In the genomic region with DNA sequence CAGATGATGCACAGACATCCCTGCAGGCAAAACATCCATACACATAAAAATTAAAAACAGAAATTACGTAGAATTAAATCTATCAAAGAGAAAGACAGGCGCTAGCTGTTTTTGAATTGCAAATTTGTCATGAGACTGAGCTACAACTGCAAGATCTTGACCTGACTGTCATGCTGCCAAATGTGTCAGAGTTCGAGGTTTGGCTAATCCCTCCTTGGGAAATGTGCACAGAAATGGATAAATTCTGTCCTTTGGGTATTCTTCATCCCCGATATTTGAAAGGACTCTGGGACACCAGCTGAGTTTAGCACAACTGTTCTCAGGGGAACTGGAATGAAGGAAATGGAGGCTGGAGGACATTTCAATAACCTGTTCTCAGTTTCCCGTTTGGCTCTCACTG, we compare ENCODE assay signal across 17 mouse cellular contexts. TPM values are rescaled to one million over a fixed set of nuclear protein-coding genes. Genes with fewer than 3 reads are reported as not detected.
DNase-seq lines count a peak whose midpoint lies in the region; ATAC-seq and TF ChIP-seq lines count a peak whose summit lies in the region.
"Had no signal": no experiment of that assay in that cellular context is flagged by ENCODE, and none has a peak within 500 bp of the region (broad histone marks: within the 10 kb centered on the region; RNA-seq: fewer than 3 reads in every experiment).

No protein-coding gene starts in this region.

- TF ChIP-seq CTCF in layer of hippocampus, adult 2 months (conservative IDR thresholded peaks at IDR 0.05) = no peak

- H3K4me2 ChIP-seq in intestine, embryonic 14.5 days (ENCODE audit: low read length) = no peak overlapping the region
- no peak overlapping the region for H3K4me2 ChIP-seq in stomach, embryonic 15.5 days
- H3K4me2 ChIP-seq in forebrain, embryonic 12.5 days = no peak overlapping the region
- H3K4me2 ChIP-seq: embryonic facial prominence, embryonic 12.5 days; forebrain, embryonic 13.5 days; midbrain, embryonic 11.5 days had no signal

- DNase-seq in adrenal gland, postnatal 25 days = peak; percentile 16
- no peak for DNase-seq in adrenal gland, adult 2 months
- no peak for DNase-seq in layer of hippocampus, adult 2 months (ENCODE audit: low spot score in 2 of 2)
- DNase-seq in layer of hippocampus, postnatal 14 days (ENCODE audit: low spot score in 2 of 2) = no peak
- DNase-seq in intestine, embryonic 14.5 days (ENCODE audit: low spot score) = no peak
- no peak for DNase-seq in gastrocnemius, postnatal 36 days
- DNase-seq: cerebellum, postnatal 36 days; gastrocnemius, postnatal 14 days; lung, adult 18-20 months; right cerebral cortex, postnatal 25 days; thymus, adult 18-20 months had no signal

- peak overlapping the region; percentile 28; the same call in 1 of the 2 replicates for H3K27ac ChIP-seq in layer of hippocampus, adult 2 months
- peak overlapping the region; percentile 52 for H3K27ac ChIP-seq in intestine, embryonic 14.5 days (ENCODE audit: low read depth)
- H3K27ac ChIP-seq in stomach, embryonic 15.5 days = peak overlapping the region; percentile 73
- no peak overlapping the region for H3K27ac ChIP-seq in forebrain, embryonic 12.5 days
- H3K27ac ChIP-seq: embryonic facial prominence, embryonic 12.5 days; forebrain, embryonic 13.5 days had no signal

- ATAC-seq in intestine, embryonic 14.5 days (replicated peaks; ENCODE audit: low FRiP score, low TSS enrichment, low read depth) = no peak
- no peak for ATAC-seq in stomach, embryonic 15.5 days (ENCODE audit: insufficient read depth, low FRiP score, low read depth)
- ATAC-seq in forebrain, embryonic 12.5 days (ENCODE audit: low FRiP score) = no peak
- ATAC-seq: forebrain, embryonic 13.5 days had no signal

- H3K4me1 ChIP-seq in intestine, embryonic 14.5 days (replicated peaks; ENCODE audit: control insufficient read depth, insufficient read depth, low read length) = 0 out of 2 replicates have a peak, but pooled peaks cover 2% of the 10 kb centered on the region
- peaks cover 6% of the 10 kb centered on the region; the same call in 1 of the 2 replicates for H3K4me1 ChIP-seq in stomach, embryonic 15.5 days
- H3K4me1 ChIP-seq in forebrain, embryonic 12.5 days = no peaks in the 10 kb centered on the region
- H3K4me1 ChIP-seq: forebrain, embryonic 13.5 days had no signal

- no peaks in the 10 kb centered on the region for H3K27me3 ChIP-seq in intestine, embryonic 14.5 days (replicated peaks; ENCODE audit: control insufficient read depth, insufficient read depth, low read length)
- H3K27me3 ChIP-seq in stomach, embryonic 15.5 days (replicated peaks) = no peaks in the 10 kb centered on the region
- peaks cover 13% of the 10 kb centered on the region; the same call in 1 of the 2 replicates for H3K27me3 ChIP-seq in forebrain, embryonic 12.5 days
- H3K27me3 ChIP-seq: embryonic facial prominence, embryonic 12.5 days had no signal

- H3K9me3 ChIP-seq in intestine, embryonic 14.5 days (ENCODE audit: control insufficient read depth, low read length) = no peaks in the 10 kb centered on the region
- no peaks in the 10 kb centered on the region for H3K9me3 ChIP-seq in stomach, embryonic 15.5 days
- H3K9me3 ChIP-seq in forebrain, embryonic 12.5 days = no peaks in the 10 kb centered on the region
- H3K9me3 ChIP-seq: embryonic facial prominence, embryonic 12.5 days; forebrain, embryonic 13.5 days had no signal

- no peak overlapping the region for H3K9ac ChIP-seq in intestine, embryonic 14.5 days (ENCODE audit: low read length)
- H3K9ac ChIP-seq in stomach, embryonic 15.5 days = no peak overlapping the region
- H3K9ac ChIP-seq in forebrain, embryonic 12.5 days = no peak overlapping the region
- H3K9ac ChIP-seq: embryonic facial prominence, embryonic 12.5 days; forebrain, embryonic 13.5 days had no signal

- H3K36me3 ChIP-seq in intestine, embryonic 14.5 days (ENCODE audit: control insufficient read depth, insufficient read depth, low read length) = no peaks in the 10 kb centered on the region
- H3K36me3 ChIP-seq in stomach, embryonic 15.5 days = no peaks in the 10 kb centered on the region
- no peaks in the 10 kb centered on the region for H3K36me3 ChIP-seq in forebrain, embryonic 12.5 days (replicated peaks)
- H3K36me3 ChIP-seq: embryonic facial prominence, embryonic 12.5 days had no signal

- no peak overlapping the region for H3K4me3 ChIP-seq in layer of hippocampus, adult 2 months
- no peak overlapping the region for H3K4me3 ChIP-seq in intestine, embryonic 14.5 days (ENCODE audit: low read depth, low read length)
- H3K4me3 ChIP-seq in stomach, embryonic 15.5 days (replicated peaks) = no peak overlapping the region
- H3K4me3 ChIP-seq in forebrain, embryonic 12.5 days (replicated peaks) = no peak overlapping the region
- H3K4me3 ChIP-seq: embryonic facial prominence, embryonic 12.5 days; forebrain, embryonic 13.5 days; myocyte had no signal

- intact Hi-C loops in gastrocnemius, postnatal 36 days (cut with DNase I) = no loop called here

- WGBS in intestine, embryonic 14.5 days = 82% methylated on average over 5 of the region's 5 CpGs
- WGBS in stomach, embryonic 15.5 days = 61% methylated on average over 5 of the region's 5 CpGs
- WGBS in forebrain, embryonic 12.5 days = 84% methylated on average over 5 of the region's 5 CpGs

RNA-seq across cellular contexts. Expression of a gene that starts 41.7 kb away (rescaled TPM):
- 7.2 and 7.3 TPM in 2 replicates for total RNA-seq in adrenal gland, postnatal 25 days (2021)
- total RNA-seq in adrenal gland, adult 2 months (2021) = 1 to 10 TPM; 6.7 to 8.5 TPM
- polyA plus RNA-seq in adrenal gland, adult 2 months (2012; rRNA removed) = 0.66 and 0.97 TPM in 2 replicates
- 10 to 100 TPM; 16.3 to 17.0 TPM for total RNA-seq in layer of hippocampus, adult 2 months (2021)
- total RNA-seq in layer of hippocampus, postnatal 14 days (2021) = 10 to 100 TPM; 13.9 to 14.1 TPM
- polyA plus RNA-seq in intestine, embryonic 14.5 days (2014; fragmentation: Nextera tagmentation; extraction: Ambion mirVana) = 11.2 and 11.4 TPM in 2 replicates
- polyA plus RNA-seq in stomach, embryonic 15.5 days (2015; fragmentation: Nextera tagmentation; extraction: Ambion mirVana) = 7.9 and 9.0 TPM in 2 replicates
- 1 to 10 TPM; 6.4 to 6.5 TPM for total RNA-seq in gastrocnemius, postnatal 36 days (2021)
- polyA plus RNA-seq in forebrain, embryonic 12.5 days (2016; fragmentation: Nextera tagmentation; extraction: Ambion mirVana) = 3.6 and 4.4 TPM in 2 replicates
